Mouse (Mus musculus): ENCODE results near the gene Phldb3. TPM values are rescaled to one million over a fixed set of nuclear protein-coding genes. Genes with fewer than 3 reads are reported as not detected.

Phldb3 gene
- total RNA-seq, 4 experiments from 2014 or later: 0.13 to 0.39 (median 0.27) TPM; not detected in 1

DNA sequence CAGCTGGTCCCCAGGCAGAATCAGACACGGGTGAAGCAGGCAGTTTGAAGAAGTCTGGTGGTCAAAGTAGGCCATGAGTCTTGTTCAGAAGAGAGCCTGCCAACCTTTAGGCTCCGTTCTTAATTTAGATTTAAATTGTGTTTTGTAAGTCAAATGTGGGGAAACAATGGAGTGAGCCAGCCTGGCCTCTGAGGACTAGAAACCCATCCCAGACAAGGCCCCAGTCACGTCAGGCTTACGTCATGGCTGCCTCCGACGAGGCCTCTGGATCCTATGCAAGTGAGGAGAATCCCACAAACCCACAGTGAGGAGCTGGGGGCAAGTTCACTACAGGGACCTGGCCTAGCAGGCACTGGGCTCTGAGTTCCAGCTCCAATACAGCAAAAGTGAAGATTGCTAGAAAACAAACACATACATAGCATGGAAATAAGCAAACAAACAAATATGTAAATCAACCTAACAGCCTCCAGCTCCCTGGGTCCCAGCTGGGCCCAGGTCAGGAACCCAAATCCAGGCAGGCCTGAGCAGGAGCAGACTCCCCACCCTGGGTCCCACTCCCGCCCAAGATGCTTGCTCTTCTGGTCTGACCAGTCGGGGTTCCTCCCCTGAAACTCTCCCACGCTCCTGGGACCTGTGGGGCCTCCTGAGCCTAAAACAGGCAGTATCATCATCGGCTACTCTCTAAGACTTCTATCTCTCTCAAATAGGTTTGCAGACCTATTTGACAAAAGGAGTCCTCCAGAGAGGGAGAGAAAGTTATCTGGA, 19.7 kb downstream of the Phldb3 start:
- no peak for DNase-seq (ENCODE audit: low spot score in 2 of 2)

GRCm38 (mm10) chr7:24636264-24636663, 25.7 kb downstream of the Phldb3 start, which contains the start of gene Lypd3:
TSS of gene Lypd3 (plus strand) at chr7:24636550.
- no peak for DNase-seq (ENCODE audit: low spot score in 2 of 2)

DNA sequence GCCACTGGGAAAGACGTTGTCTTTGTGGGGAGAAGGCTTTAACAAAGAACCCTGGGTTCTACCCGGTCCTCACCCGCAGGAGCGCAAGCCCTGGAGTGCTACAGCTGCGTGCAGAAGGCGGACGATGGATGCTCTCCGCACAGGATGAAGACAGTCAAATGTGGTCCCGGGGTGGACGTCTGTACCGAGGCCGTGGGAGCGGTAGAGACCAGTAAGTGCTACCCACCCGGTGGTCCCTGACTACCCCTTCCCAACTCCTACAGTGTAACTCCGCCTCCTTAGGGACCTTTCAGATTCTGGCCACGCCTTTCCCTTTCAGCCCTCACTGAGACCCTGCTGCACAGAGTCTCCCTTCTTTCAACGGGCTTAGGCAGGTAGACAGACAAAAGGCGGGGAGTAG, 26.5 kb downstream of the Phldb3 start:
- no peak for DNase-seq (ENCODE audit: low spot score in 2 of 2)

DNA sequence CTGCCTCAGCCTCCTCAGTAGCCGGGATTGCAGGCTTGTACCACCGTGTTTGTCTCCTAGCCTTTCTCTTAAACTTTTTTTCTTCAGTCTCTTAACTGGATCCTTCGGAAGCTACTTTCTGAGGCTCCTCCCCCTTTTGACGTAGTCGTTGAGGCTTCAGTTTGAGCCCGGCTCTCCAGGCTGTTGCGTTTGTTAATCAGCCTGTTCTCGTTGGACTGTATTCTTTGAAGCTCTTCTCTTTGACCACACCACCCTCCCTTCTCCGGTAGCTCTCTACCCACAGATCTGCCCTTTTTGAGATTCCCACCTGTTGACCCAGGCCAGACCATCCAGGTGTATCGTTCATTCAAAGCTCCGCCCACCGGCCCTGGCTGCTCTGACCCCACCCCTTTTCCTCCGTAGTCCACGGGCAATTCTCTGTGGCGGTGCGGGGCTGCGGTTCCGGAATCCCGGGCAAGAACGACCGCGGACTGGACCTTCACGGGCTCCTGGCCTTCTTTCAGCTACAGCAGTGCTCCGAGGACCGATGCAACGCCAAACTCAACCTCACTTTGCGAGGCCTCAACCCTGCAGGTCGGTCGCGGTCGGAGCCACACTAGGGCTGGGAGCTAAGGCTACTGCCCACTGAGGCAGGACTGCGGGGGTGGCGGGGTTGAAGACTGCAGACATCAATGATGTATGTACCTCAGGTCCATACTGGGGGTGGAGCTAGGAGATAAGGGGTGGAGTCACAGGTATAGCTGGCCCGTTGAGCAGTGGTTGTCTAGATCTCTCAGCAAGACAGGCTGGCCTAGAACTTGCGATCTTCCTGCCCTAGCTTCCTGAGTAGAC, 27.7 kb downstream of the Phldb3 start:
- no peak for DNase-seq (ENCODE audit: low spot score in 2 of 2)

- no peak for DNase-seq (ENCODE audit: low spot score in 2 of 2)
These were observed 29.9 kb downstream of the Phldb3 start for GRCm38 (mm10) chr7:24640450-24640849.

DNA sequence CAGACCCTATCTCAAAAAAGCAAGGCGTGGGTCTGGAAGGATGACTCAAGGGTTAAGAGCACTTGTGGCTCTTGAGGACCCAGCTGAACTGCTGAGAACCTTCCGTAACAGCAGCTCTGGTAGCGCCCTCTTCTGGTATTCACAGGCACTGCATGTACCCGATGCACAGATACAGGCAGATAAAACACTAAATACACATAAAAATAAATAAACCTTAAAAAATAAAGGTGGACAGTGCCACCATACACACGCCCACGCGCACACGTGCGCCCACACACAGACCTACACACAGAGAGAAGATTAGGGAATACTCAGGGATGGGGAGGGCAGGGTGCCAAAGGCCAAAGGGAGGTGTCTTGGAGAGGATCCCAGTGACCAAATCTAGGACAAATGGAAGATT, 31.9 kb downstream of the Phldb3 start:
- DNase-seq (ENCODE audit: low spot score in 2 of 2): no peak

GRCm38 (mm10) chr7:24644492-24644891, 33.9 kb downstream of the Phldb3 start:
- no peak for DNase-seq (ENCODE audit: low spot score in 2 of 2)

GRCm38 (mm10) chr7:24644996-24645395, 34.4 kb downstream of the Phldb3 start:
- DNase-seq (ENCODE audit: low spot score in 2 of 2): no peak

- no peak for DNase-seq (ENCODE audit: low spot score in 2 of 2)
These were observed 35.9 kb downstream of the Phldb3 start for GRCm38 (mm10) chr7:24646486-24646885.

GRCm38 (mm10) chr7:24653681-24654080, 43.1 kb downstream of the Phldb3 start:
- no peak for DNase-seq (ENCODE audit: low spot score in 2 of 2)

DNA sequence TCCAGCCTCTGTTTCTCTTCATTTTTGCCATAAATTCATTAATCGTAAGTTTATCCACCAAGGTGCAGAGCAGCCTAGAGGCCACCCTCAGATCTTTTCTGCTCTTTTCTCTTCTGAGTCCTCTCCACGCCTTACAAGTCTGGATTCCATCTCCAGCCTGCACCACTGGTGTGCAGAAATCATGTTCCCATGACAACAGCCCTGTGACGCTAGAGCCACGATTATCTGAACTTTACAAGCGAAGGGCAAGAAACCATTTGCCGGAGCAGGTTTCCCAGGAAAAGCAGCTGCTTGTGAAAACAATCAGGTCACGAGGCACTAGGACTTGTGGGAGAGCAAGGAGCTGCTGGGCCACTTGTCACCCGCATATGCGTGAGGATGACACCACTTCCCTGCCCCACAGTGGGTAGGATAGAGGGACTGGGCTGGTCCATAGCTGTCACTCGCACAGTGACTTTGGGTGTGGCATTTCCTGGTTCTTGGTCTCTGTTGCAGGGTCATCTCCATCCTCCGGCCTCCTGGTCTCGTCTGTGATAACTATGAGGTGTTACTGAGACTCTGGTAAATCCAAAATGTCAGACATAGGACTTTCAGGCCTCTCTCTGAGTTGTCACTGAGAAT, 49.3 kb downstream of the Phldb3 start:
- DNase-seq (ENCODE audit: low spot score in 2 of 2): no peak

DNA sequence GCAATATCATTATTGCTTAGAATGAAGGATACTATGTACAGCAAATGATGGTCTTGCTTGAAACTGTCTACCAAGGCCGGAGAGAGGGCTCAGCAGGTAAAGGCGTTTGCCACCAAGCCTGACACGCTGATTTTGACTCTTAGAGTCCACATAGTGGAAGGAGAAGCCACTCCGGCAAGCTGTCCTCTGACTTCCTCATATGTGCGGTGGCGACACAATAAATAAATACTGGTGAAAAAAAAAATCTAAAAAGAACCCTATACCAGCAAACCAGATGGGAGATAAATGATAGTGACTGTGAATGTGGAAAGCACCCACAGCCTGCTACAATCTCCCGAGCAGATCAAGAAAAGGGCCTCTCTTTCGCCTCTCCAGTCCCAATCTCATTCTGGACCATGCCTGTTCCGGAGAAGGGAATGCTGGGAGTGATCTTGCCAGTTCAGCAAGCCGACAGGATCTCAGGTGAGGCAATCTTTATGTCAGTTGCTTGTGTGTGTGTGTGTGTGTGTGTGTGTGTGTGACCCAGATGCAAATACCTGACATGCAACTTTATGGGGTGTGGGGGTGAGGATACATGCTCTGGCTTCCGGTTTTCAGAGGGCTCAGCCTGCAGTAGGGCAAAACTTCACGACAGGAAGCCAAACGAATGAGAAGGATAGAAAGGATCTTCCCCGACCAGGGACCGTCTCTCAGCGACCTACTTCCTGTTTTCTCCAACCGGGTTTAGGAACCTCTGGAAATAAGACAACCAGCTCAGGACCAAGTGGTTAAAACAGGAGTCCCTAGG, 50.7 kb downstream of the Phldb3 start:
- no peak for DNase-seq (ENCODE audit: low spot score in 2 of 2)

DNA sequence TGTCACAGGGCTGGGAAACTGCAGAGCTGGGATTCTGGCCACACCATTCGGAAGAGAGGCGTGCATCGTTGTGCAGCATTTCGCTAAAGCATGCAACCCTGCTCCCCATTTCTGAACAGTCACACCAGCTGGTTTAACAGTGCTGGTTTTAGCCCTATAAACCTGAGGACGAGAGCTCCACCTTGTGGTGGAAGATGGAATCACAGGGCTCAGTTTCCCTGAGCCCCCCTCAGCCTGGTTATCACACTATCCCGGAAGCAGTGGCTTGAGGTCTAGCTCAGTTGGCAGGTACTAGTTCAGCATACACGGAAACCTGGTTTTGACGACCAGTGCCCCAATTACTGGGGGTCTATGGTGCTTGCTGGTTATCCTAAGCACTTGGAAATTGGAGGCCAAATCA, 52.0 kb downstream of the Phldb3 start:
- DNase-seq (ENCODE audit: low spot score in 2 of 2): peak in 1 of 2 experiments; percentile 46

DNA sequence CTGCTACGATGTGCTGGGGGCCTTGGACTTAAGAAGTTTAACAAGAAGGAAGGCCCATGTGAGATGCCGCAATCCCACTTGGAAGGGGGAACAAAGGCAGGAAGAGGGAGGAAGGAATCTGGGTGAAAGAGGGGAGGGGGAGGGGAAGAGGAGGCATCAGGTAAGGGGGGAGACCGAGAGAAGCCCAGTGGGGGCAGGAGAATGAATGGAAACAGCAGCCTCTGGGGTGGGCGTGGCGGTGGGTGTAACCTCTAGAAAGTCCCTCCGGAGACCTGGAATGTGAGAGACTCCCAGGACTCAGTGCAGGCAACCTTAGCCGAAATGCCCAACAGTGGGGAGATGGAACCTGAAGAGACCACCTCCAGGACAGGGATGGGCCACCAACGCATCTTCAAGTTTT, 53.7 kb downstream of the Phldb3 start:
- DNase-seq (ENCODE audit: low spot score in 2 of 2): no peak

DNA sequence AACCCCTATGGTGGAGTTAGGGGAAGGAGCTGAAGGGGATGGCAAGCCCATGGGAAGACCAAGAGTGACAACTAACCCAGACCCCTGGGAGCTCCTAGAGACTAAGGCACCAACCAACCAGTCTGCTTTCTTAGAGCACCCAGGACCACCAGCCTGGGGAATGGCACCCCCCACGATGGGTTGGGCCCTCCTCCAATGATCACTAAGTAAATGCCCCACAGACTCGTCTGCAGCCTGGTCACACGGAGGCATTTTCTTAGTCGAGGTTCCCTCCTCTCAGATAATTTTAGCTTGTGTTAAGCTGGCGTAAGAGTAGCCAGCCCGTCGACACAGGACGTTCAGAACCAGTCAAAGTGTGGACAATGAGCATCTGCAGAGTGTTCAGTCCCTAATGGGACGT, 54.4 kb downstream of the Phldb3 start:
- no peak for DNase-seq (ENCODE audit: low spot score in 2 of 2)

GRCm38 (mm10) chr7:24671944-24672439, 61.4 kb downstream of the Phldb3 start:
- no peak for DNase-seq (ENCODE audit: low spot score in 2 of 2)

DNA sequence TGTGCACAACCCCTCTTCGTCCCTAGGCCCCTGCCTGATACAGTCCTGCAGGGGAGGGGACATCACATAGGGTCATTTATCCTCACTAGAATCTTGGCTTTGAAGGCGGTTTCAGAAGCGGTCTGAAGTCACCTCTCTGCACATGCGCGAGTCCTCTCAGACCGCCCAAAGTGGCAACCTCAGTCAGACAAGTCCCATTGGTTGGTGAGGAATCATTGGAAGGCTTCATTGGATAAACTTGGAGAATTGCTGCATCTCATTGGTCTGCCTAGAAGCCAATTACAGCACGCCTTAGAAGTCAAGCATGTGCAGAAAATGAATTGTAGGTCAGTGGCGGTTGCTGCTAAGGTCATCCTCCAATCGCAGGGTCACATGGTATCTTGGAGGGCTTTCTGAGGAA, 66.0 kb downstream of the Phldb3 start, which contains the start of gene Tex101:
TSS of gene Tex101 (minus strand) at position 101 of the 400 bp plus-strand sequence.
- no peak for DNase-seq (ENCODE audit: low spot score in 2 of 2)

Measured in left cerebral cortex, adult 8-10 months (tissue).